Mouse (Mus musculus) liver, adult 2 months (tissue): ENCODE results near the gene Ifitm10.

Experiments used
- CTCF ChIP-seq: fragments of 200-500 bp; IDR thresholded peaks from 2 replicates; pipeline ENCODE4 v1.5.1; 2011; ENCODE audit warnings: low read depth, low read length, control low read depth
- POLR2A ChIP-seq: fragments of 200-500 bp; IDR thresholded peaks from 2 replicates; pipeline ENCODE4 v1.6.1; 2011; ENCODE audit warnings: low read length, control low read depth; ENCODE audit not compliant: insufficient read depth; ENCODE audit errors: extremely low read depth

DNA sequence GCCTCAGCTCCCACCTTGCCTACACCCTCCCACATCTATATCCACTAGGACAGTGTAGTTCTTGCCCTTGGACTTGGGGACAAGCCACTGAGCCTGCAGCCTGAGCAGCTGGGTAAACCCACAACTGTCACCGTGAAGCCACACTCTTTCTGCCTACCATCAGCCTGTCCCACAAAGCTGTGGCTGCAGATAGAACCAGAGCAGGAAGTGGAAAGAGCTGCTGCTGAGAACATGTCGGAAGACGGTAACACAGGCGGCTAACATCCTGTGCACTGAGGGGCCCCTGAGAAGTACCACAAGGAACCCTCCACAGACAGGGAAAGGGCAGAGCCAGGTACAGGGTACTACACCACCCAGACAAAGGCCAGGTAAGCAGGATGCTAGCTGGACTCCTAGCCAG is 7.6 kb upstream of the Ifitm10 start:
- TF ChIP-seq CTCF, result no peak
- no peak for TF ChIP-seq POLR2A
